Mouse (Mus musculus): ENCODE data around the gene Speg. TPM values are rescaled to one million over a fixed set of nuclear protein-coding genes. Genes with fewer than 3 reads are reported as not detected.

The Speg gene
- polyA plus RNA-seq, 1 experiment from 2014 or later: 33.5 TPM

DNA sequence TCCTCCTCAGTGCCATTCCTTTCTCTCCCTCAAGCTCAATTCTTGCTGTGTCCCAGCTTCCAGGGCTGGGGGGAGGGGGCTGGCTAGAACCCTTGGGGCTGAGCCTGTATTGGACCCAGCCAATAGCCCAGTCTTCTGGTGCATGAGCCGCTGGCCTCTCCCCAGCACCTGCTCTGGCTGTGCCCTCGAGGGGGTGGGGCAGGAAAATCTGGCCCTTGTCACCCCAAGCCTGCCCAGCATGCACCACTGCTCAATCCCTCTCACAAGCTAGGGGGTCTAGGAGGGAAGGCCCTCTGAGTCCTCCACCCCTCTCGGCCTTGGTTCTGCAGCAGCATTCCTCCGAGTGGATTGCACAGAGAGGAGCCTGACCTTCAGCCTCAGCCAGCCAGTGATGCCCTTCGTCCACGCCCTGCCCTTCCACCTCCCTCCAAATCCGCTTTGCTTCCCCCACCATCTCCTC is 12.4 kb downstream of the Speg start:
- Histone ChIP-seq H3K4me3 (ENCODE audit: low read length) (peak overlapping the region; percentile 34), H3K4me2 (ENCODE audit: low read depth, low read length) (peak overlapping the region; percentile 56), H3K27ac (ENCODE audit: low read length) (no peak overlapping the region), H3K36me3 (ENCODE audit: control insufficient read depth, insufficient read depth, low read length) (no peaks in the 10 kb centered on the region), H3K9me3 (ENCODE audit: control insufficient read depth, low read length) (no peaks in the 10 kb centered on the region), H3K9ac (ENCODE audit: low read depth, low read length) (peak overlapping the region; percentile 57; the same call in 1 of the 2 replicates), H3K27me3 (replicated peaks; ENCODE audit: control insufficient read depth, insufficient read depth, low read length) (peaks cover 23% of the 10 kb centered on the region; the same call in 1 of the 2 replicates), H3K4me1 (ENCODE audit: control insufficient read depth, insufficient read depth, low read length) (peaks cover 44% of the 10 kb centered on the region)
- peak; percentile 5; the same call in 1 of the 2 replicates for ATAC-seq
- 30% methylated on average over 7 of the region's 7 CpGs for WGBS

DNA sequence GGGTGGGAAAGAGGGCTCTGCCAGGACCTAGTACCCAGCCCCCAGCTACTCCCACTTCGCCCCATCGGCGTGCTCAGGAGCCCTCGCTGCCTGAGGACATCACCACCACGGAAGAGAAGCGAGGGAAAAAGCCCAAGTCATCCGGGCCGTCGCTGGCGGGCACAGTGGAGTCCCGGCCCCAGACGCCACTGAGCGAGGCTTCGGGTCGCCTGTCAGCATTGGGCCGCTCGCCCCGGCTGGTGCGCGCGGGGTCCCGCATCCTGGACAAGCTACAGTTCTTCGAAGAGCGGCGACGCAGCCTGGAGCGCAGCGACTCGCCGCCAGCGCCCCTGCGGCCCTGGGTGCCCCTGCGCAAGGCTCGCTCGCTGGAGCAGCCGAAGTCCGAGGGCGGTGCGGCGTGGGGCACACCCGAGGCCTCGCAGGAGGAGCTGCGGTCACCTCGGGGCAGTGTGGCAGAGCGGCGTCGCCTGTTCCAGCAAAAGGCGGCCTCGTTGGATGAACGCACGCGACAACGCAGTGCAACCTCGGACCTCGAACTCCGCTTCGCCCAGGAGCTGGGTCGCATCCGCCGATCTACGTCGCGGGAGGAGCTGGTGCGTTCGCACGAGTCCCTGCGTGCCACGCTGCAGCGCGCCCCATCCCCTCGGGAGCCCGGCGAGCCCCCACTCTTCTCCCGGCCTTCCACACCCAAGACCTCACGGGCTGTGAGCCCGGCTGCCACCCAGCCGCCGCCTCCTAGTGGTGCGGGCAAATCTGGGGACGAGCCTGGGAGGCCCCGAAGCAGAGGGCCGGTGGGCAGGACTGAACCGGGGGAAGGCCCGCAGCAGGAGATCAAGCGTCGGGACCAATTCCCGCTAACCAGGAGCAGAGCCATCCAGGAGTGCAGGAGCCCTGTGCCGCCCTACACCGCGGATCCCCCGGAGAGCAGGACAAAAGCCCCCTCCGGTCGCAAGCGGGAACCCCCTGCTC is 13.1 kb downstream of the Speg start:
- peak; percentile 25 for ATAC-seq
- H3K4me3 ChIP-seq (ENCODE audit: low read length): peak overlapping the region; percentile 34
- H3K27me3 ChIP-seq (replicated peaks; ENCODE audit: control insufficient read depth, insufficient read depth, low read length): peaks cover 23% of the 10 kb centered on the region; the same call in 1 of the 2 replicates
- peaks cover 39% of the 10 kb centered on the region for H3K4me1 ChIP-seq (ENCODE audit: control insufficient read depth, insufficient read depth, low read length)
- H3K4me2 ChIP-seq (ENCODE audit: low read depth, low read length): peak overlapping the region; percentile 56
- no peaks in the 10 kb centered on the region for H3K9me3 ChIP-seq (ENCODE audit: control insufficient read depth, low read length)
- H3K36me3 ChIP-seq (ENCODE audit: control insufficient read depth, insufficient read depth, low read length): no peaks in the 10 kb centered on the region
- 17% methylated on average over 93 of the region's 94 CpGs for WGBS
- no peak overlapping the region for H3K27ac ChIP-seq (ENCODE audit: low read length)
- peak overlapping the region; percentile 57 for H3K9ac ChIP-seq (ENCODE audit: low read depth, low read length)

DNA sequence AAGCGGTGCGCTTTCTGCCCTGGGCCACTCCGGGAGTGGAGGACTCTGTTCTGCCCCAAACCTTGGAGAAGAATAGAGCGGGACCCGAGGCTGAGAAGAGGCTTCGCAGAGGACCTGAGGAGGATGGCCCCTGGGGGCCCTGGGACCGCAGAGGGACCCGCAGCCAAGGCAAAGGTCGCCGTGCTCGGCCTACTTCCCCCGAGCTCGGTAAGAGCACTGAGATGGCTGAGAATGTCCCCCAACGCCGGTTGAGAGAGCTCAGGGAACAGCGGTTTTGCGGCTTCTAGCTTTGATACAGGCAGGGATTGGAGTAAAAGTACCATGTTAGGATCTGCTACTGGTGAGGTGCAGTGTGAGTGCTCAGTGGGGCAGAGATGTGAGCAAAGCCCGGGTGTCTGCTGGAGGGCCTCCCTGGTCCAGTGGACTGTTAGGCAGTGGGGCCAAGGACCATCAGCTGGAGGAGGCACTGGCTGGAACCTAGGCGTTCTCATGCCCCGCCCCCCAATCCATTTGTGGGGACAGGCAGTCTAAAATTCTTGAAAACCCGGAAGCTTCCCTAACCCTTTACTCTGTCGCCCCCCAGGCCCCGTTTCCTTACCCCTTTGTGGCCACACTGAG is 13.9 kb downstream of the Speg start:
- ATAC-seq: 0 out of 2 replicates have a peak, but pooled peaks have one; percentile 1
- peak overlapping the region; percentile 34; the same call in 1 of the 2 replicates for H3K4me3 ChIP-seq (ENCODE audit: low read length)
- no peaks in the 10 kb centered on the region for H3K36me3 ChIP-seq (ENCODE audit: control insufficient read depth, insufficient read depth, low read length)
- H3K4me1 ChIP-seq (ENCODE audit: control insufficient read depth, insufficient read depth, low read length): peaks cover 38% of the 10 kb centered on the region
- H3K4me2 ChIP-seq (ENCODE audit: low read depth, low read length): no peak overlapping the region
- H3K27ac ChIP-seq (ENCODE audit: low read length): no peak overlapping the region
- 52% methylated on average over 23 of the region's 23 CpGs for WGBS
- peak overlapping the region; percentile 57; the same call in 1 of the 2 replicates for H3K9ac ChIP-seq (ENCODE audit: low read depth, low read length)
- peaks cover 23% of the 10 kb centered on the region; the same call in 1 of the 2 replicates for H3K27me3 ChIP-seq (replicated peaks; ENCODE audit: control insufficient read depth, insufficient read depth, low read length)
- no peaks in the 10 kb centered on the region for H3K9me3 ChIP-seq (ENCODE audit: control insufficient read depth, low read length)

DNA sequence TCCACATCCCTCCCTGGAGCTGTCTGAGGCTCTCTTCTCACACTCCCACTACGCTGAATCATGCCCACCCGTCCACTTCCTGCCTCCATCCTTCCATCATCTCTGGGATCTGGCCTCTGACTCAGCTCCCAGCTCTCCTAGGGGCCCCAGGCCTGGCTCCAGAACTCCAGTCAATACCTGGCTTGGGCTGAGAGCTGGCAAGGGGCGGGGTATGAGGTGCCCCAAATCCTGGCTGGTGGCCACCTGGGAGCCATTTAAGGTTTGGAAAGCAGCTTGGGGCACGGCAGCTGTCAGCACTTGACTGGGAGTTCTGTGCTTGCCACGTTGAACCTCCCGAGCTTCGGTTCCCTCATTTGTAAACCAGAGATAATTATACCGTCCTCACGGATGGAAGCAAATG is 18.0 kb downstream of the Speg start:
- Histone ChIP-seq H3K27ac (ENCODE audit: low read length) (peak overlapping the region; percentile 50), H3K4me1 (ENCODE audit: control insufficient read depth, insufficient read depth, low read length) (peaks cover 10% of the 10 kb centered on the region), H3K9me3 (ENCODE audit: control insufficient read depth, low read length) (no peaks in the 10 kb centered on the region), H3K9ac (ENCODE audit: low read depth, low read length) (peak overlapping the region; percentile 33; the same call in 1 of the 2 replicates), H3K36me3 (ENCODE audit: control insufficient read depth, insufficient read depth, low read length) (no peaks in the 10 kb centered on the region), H3K4me2 (ENCODE audit: low read depth, low read length) (no peak overlapping the region), H3K4me3 (ENCODE audit: low read length) (no peak overlapping the region), H3K27me3 (replicated peaks; ENCODE audit: control insufficient read depth, insufficient read depth, low read length) (peaks cover 9% of the 10 kb centered on the region; the same call in 1 of the 2 replicates)
- WGBS: 62% methylated on average over 9 of the region's 9 CpGs
- no peak for ATAC-seq

DNA sequence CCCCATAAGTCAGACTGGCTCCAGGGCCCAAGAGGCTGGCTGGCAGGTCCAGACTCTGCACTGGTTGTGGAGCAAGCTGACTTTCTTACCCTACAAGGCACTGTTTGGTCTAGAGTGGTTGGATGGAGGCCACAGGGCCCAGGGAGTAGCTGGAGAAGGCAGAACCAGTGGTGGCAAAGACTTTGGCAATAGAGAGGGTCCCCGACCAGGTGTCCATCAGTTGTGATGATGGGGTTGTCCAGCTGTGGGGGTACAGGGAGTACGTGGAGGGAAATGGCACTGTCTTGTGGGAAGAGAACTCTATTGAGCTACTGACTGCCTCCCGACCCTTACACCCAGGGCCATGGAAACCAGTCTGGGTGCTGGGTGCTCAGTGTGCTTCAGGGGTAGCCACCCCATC is 18.7 kb downstream of the Speg start:
- H3K9me3 ChIP-seq (ENCODE audit: control insufficient read depth, low read length): no peaks in the 10 kb centered on the region
- peak overlapping the region; percentile 50 for H3K27ac ChIP-seq (ENCODE audit: low read length)
- no peak for ATAC-seq
- no peak overlapping the region for H3K4me3 ChIP-seq (ENCODE audit: low read length)
- H3K4me1 ChIP-seq (ENCODE audit: control insufficient read depth, insufficient read depth, low read length): peaks cover 9% of the 10 kb centered on the region
- peak overlapping the region; percentile 33; the same call in 1 of the 2 replicates for H3K9ac ChIP-seq (ENCODE audit: low read depth, low read length)
- 97% methylated on average over 3 of the region's 3 CpGs for WGBS
- no peaks in the 10 kb centered on the region for H3K36me3 ChIP-seq (ENCODE audit: control insufficient read depth, insufficient read depth, low read length)
- H3K27me3 ChIP-seq (replicated peaks; ENCODE audit: control insufficient read depth, insufficient read depth, low read length): peaks cover 2% of the 10 kb centered on the region; the same call in 1 of the 2 replicates
- no peak overlapping the region for H3K4me2 ChIP-seq (ENCODE audit: low read depth, low read length)

DNA sequence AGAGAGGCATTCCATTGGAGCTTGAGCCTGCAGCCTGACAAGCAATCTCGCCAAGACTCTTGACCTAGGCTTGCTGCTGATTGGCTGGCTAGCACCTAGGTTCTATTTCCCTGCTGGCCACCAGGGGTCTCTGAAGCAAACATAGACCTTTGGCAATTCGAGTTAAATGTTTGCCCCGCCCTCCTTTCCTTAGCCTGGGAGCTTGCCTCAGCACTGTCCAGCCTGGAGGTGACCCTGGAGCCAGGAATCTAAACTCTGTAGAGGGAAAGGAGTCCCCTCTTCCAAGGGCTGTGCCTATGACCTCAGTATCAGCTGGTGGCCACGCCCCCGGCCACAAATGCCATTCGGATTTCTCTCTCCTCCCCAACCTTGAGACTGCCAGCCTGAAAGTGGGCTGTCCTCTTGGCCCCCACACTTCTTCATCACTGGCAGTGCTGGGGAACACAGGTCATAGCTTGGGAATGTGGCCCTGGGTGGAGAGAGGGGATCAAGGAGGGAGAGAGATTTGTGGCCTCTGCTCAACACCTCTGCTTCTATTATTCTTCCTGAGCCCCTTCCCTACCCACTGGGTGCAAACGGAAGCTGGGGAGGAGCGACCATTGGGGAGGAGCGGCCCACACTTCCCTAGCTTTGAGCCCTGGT is 23.8 kb downstream of the Speg start:
- Histone ChIP-seq H3K9me3 (ENCODE audit: control insufficient read depth, low read length) (no peaks in the 10 kb centered on the region), H3K36me3 (ENCODE audit: control insufficient read depth, insufficient read depth, low read length) (peaks cover 10% of the 10 kb centered on the region; the same call in 1 of the 2 replicates), H3K4me2 (ENCODE audit: low read depth, low read length) (0 out of 2 replicates have a peak overlapping the region, but pooled peaks have one; percentile 3), H3K9ac (ENCODE audit: low read depth, low read length) (peak overlapping the region; percentile 61), H3K4me1 (ENCODE audit: control insufficient read depth, insufficient read depth, low read length) (peaks cover 24% of the 10 kb centered on the region), H3K27me3 (replicated peaks; ENCODE audit: control insufficient read depth, insufficient read depth, low read length) (no peaks in the 10 kb centered on the region), H3K4me3 (ENCODE audit: low read length) (no peak overlapping the region), H3K27ac (ENCODE audit: low read length) (peak overlapping the region; percentile 74)
- 12% methylated on average over 9 of the region's 9 CpGs for WGBS
- ATAC-seq: peak; percentile 72

DNA sequence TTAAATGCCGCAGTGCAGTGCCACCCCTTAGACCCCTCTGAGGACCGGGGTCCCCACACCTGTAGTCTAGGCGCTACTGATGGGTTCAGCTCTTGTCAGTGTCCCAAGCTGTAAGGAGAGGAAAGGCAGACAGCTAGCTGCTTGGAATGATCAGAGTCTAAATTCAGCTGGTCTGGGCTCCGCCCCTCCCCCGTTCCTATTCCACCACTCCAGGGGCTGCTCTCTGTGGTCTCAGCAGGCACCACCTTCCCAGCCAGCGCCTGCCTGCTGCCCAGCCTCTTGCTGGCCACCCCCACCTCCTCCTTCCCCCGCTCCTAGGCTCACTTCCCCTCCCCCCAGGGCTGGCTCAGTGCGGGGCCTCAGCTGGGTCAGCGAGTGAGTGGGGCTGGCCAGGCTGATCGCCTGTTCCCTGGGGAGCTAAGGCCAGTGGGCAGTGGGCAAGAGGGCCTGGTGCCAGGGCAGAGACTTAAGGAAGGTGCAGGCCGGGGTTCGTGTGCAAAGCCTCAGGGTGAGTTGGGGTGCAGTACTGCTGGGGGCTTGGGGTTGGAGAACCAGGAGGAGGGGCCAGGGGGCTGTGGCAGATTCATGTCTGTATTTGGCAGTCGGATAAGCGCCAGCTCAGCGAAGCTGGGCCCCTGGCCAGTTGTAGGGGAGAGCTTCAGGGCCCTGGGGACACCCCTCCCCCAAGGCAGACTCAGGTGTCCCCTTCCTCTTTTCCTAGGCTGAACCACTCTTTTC is 24.8 kb downstream of the Speg start:
- Histone ChIP-seq H3K9me3 (ENCODE audit: control insufficient read depth, low read length) (no peaks in the 10 kb centered on the region), H3K4me1 (ENCODE audit: control insufficient read depth, insufficient read depth, low read length) (peaks cover 24% of the 10 kb centered on the region), H3K4me3 (ENCODE audit: low read length) (peak overlapping the region; percentile 17), H3K9ac (ENCODE audit: low read depth, low read length) (peak overlapping the region; percentile 61), H3K4me2 (ENCODE audit: low read depth, low read length) (peak overlapping the region; percentile 42), H3K27me3 (replicated peaks; ENCODE audit: control insufficient read depth, insufficient read depth, low read length) (no peaks in the 10 kb centered on the region), H3K36me3 (ENCODE audit: control insufficient read depth, insufficient read depth, low read length) (peaks cover 10% of the 10 kb centered on the region; the same call in 1 of the 2 replicates), H3K27ac (ENCODE audit: low read length) (peak overlapping the region; percentile 74)
- peak; percentile 73 for ATAC-seq
- WGBS: 18% methylated on average over 15 of the region's 15 CpGs

DNA sequence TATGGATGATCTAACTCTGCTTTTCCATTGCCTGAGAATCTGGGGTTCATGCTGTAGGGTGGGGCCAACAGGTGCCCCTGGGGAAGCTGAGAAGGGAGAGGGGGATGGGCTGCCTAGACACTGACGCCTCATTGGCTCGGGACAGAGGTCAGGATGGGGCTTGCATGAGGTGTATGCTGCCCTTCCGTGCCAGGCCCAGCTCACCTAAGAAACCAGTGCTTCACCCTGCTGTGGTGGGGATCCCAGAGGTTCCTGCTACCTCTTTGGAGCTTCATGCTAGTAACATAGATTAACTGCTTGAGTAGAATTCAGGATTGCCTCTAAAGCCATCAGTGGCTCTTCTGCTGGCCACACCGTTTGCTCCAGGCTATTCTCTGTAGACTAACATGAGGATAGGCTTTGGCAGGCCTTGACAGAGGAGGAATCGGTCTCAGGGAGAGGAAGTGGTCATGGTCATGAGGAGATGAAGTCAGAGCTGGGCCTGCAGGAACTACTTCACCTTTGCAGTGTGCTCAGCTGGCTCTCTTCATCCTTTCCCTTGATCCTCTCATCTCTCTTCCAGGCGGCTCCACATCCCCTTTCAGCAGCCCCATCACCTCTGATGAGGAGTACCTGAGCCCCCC is 25.5 kb downstream of the Speg start:
- H3K27ac ChIP-seq (ENCODE audit: low read length): peak overlapping the region; percentile 65
- H3K9ac ChIP-seq (ENCODE audit: low read depth, low read length): peak overlapping the region; percentile 61
- peaks cover 10% of the 10 kb centered on the region; the same call in 1 of the 2 replicates for H3K36me3 ChIP-seq (ENCODE audit: control insufficient read depth, insufficient read depth, low read length)
- 49% methylated on average over 6 of the region's 6 CpGs for WGBS
- H3K4me2 ChIP-seq (ENCODE audit: low read depth, low read length): peak overlapping the region; percentile 42; the same call in 1 of the 2 replicates
- H3K9me3 ChIP-seq (ENCODE audit: control insufficient read depth, low read length): no peaks in the 10 kb centered on the region
- H3K4me1 ChIP-seq (ENCODE audit: control insufficient read depth, insufficient read depth, low read length): peaks cover 24% of the 10 kb centered on the region
- H3K4me3 ChIP-seq (ENCODE audit: low read length): 0 out of 2 replicates have a peak overlapping the region, but pooled peaks have one; percentile 17
- ATAC-seq: 0 out of 2 replicates have a peak, but pooled peaks have one; percentile 1
- H3K27me3 ChIP-seq (replicated peaks; ENCODE audit: control insufficient read depth, insufficient read depth, low read length): no peaks in the 10 kb centered on the region
